Mouse (Mus musculus) gonadal fat pad, adult 2 months (tissue): Measurements from ENCODE around the gene Gopc. TPM values are rescaled to one million over a fixed set of nuclear protein-coding genes. Genes with fewer than 3 reads are reported as not detected.
"Not testable (repeated sequence)": the region's sequence is repeated elsewhere in the genome, so short reads cannot be mapped to it uniquely, and the experiment has no call there.

Source experiments
- DNase-seq: peaks from one replicate; pipeline ENCODE4 v3.0.0-alpha.2; 2012; ENCODE audit warnings: low read depth
- polyA plus RNA-seq: library from polyadenylated mRNA; depleted of rRNA; stranded (reverse); fragments of >200 nt; gene quantifications from 2 replicates; pipeline ENCODE4 v1.2.3, GENCODE M21; 2012

Gene Gopc
- polyA plus RNA-seq, 1 experiment: 11.9 TPM

DNA sequence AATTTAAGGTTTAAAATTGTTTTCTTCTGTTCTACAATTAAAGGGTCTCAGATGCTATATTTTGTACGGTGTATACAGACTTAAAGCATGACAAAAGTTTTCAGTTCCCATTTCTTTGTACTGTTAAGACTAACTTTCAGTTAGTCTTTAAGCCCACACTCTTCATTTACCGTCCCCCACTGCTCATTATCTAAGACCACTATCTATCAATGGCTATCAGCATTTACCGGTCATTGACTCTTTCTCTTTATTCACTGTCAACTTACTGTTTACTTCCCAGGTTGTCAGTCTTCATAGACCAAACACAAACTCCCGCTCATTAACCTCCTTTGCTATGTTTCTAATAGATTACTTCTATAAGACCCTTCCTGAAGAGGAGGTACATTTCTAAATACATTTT lies 5.3 kb upstream of the Gopc start:
- no peak for DNase-seq

DNA sequence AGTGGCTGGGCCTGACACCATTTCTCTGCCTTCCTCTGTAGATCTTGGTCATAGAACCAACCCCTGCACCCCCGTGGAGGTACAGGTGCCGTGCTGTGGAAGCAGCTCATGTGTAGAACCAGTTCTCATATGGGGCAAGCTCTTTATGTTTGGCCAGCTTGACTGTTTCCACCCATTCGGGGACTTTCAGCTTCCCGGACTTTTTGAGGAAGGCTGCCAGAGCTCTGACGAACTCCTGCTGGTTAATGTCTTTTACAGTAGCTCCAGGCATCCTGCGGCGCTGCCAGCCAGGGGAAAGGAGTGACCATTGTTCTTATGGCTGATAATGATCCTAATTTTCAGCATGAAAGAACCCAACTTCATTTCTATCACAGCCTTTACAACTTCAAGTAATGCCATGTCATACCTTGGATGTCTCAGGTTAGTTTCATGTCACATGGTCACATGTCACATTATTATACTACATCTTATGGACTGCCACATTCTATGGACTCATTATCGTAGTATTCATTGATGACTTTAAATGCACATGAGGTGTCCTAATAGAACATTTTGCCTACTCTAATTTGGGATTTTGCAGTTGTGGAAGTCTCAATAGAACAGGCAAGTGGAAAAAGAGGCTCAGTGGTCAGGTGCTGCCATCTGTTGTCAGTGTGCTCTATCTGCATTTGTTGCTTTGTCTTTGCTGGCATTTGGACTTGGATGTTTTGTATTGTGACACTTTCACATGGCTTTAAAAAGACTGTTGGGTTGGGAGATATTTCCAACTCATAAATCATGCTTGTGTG lies 3.1 kb upstream of the Gopc start:
- DNase-seq: peak; percentile 41

DNA sequence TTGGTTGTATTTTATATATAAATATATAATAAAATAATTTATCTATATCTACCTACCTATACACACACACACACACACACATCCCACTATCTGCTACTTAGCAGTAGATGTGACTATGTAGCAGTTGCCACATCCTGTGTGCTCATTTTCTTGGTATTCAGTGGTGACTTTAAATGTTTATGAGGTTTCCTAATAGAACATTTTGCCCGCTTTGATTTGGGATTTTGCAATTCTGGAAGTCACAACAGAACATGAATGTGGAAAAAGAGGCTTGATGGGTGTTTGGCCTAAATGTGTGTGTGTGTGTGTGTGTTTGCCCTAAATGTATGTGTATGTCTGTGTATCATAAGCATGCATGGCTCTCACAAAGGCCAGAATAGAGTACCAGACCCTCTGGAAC lies 1.6 kb upstream of the Gopc start:
- DNase-seq: no peak

DNA sequence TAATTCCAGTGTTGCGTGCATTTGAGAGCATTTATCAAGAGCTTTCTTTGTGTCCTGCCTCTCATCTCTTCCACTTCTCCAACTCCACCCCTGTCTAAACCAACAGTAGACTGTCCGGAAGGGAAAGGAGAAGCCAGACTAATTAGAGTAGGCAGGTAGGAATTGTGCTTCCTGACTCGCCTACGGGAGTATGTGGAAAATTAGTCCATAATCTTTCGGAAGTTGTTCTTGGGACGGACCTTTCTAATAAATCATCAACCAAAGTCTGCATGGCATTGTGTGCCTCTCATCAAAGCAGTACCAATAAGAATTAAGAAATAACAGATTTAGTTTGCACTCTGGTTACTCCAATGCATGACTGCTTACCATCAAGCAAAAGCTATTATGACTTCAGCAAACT lies 1.1 kb upstream of the Gopc start:
- DNase-seq: peak; percentile 88

DNA sequence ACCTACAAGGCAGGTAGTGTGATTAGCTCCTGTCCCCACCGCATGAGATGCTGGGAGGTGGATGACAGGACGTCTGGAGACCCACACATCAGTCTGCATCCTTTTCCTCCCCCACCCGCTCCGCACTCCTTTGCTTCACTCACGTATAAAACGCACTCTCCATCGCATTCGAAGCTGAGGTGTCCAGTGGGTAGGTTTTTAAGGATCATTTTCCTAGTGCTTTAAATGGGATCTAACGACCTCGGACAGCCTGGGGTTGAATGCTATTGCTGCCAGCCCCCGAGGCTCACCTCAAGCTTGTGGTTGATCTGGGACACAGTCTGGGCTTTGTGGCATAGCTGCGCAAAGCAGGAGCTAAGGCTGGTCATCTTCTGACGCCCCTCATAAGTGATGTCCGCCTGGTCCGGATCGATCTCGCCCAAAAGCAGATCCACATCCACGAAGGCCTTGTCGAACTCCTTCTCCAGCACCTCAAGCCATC lies 563 bp downstream of the Gopc start:
- DNase-seq: no peak

DNA sequence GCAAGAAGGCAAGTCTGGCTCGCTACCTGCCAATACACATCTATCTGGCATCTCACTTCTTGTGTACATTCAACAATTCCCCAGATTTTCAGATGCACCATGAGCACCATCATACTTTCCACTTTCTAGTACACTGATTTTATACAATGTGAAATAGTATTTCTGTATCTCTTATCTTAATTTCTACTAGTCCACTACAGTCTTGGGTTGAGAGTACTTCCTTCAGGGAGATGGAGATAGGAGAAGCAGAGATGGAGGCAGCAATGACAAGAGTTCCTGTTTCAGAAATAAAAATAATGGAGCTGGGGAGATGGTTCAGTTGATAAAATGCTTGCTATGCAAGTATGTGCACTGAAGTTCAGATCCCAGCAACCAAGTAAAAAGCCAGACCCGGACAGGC lies 4.1 kb downstream of the Gopc start:
- no peak for DNase-seq

DNA sequence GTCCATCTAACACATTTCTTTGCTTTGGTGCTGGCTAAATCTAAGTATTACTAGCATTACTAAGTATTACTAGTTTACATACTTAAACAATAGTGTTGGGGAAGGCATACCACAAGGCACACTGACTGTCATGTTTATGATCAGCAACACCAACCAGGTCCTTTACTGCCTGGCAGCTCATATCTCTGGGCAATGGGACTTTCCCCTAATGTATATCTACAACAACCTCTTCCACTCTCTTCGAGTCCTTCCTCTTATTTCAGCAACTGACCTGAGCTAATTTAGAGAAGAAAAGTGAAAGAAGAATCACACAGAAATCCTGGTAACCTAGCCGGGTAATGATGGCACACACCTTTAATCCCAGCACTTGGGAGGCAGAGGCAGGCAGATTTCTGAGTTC lies 5.5 kb downstream of the Gopc start:
- no peak for DNase-seq

DNA sequence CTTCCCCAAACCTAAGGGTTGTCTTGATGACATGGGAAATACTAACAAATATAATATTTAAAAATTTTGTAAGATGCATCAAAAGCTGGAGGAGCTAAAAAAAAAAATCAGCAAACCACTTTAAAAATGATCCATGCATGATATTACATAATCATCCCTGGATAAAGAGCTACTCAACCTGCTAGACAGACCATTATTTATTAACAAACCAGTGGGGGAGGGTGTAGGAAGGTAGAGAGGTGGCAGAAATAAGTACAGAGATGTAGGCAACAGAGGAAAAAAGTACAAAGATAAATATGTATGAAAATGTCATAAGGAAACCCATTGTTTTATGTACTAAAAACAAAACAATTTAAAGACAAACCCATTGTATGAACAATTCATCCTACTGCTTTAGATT lies 7.3 kb downstream of the Gopc start:
- no peak for DNase-seq

GRCm38 (mm10) chr10:52373834-52374233 lies 8.1 kb downstream of the Gopc start:
- DNase-seq: no peak

GRCm38 (mm10) chr10:52368376-52368775 lies 13.5 kb downstream of the Gopc start:
- no peak for DNase-seq

GRCm38 (mm10) chr10:52360862-52361609 lies 20.9 kb downstream of the Gopc start:
- DNase-seq: no peak

GRCm38 (mm10) chr10:52360241-52360735 lies 21.6 kb downstream of the Gopc start:
- no peak for DNase-seq

DNA sequence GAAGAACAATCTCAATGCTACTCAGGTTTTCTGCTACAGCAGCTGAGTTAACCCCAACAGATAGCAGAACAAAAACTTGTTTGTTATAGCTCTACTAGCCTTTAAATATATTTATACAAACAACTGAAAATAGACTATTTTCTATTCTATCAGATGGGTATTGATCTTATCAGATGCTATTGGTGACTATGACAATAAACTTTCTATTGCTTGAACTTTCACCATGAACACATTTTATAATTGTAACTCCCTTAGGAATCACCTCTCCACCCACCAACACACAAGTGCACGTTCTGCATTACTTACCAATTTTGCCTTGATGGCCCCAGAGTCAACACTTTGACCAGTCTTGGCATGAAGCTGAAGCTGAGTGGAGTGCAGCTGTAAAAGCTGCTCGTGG lies 23.5 kb downstream of the Gopc start, which contains the start of gene Gm26741:
TSS of gene Gm26741 (plus strand) at position 301 of the 400 bp plus-strand sequence.
- no peak for DNase-seq

DNA sequence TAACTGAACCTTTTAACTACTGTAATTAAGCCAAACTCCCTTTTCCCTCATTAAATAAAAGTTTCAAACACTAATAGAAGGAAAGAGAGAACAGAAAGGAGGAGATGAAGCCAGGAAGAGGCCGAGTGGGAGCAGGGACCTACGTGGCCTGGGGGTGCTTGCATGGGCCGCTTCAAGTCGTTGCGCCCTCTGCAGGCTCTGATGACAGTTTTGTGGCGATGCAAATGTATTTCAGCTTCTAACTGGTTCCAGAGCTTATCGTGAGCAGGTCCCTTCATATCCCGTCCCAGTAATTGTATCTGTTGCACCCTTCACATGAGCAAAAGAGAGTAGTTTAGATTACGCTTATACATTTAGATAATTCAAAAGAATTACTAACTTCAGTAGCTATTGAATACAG lies 28.7 kb downstream of the Gopc start:
- no peak for DNase-seq

DNA sequence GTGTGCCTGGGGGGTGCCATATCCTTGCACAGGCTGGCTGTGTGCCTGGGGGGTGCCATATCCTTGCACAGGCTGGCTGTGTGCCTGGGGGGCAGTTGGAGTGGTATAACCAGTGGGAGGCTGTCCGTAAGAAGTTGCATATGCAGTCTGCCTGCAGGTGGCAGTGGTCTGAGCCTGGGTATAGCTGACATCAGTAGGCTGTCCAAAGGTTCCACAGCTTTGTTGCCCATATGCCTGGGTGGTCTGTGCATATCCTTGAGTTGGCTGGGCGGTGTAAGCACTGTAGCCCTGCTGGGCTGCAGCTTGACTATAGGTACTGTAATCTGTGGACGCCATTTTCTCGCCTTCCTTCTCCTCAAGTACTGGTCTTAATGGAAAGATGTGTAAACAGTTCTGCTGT lies 38.6 kb downstream of the Gopc start:
- DNase-seq: not testable (repeated sequence)

DNA sequence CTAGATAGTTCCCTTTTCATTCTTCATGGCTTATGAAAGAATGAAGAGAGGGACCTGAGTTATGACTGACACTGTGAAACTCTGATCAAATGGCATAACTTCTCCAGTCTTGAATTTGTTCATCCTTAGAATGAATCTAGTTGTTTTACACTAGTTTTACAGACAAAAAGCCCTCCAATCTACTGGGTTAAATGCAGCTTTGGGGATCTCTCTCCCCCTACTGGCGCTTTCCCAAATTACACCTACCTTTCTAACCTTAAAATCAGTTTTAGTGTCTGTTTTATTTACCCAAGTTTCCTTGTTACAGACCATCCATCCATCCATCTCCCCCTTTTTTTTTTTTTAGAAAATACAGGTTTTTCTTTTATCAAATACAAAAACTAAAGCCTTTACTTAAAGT lies 50.9 kb downstream of the Gopc start:
- no peak for DNase-seq

DNA sequence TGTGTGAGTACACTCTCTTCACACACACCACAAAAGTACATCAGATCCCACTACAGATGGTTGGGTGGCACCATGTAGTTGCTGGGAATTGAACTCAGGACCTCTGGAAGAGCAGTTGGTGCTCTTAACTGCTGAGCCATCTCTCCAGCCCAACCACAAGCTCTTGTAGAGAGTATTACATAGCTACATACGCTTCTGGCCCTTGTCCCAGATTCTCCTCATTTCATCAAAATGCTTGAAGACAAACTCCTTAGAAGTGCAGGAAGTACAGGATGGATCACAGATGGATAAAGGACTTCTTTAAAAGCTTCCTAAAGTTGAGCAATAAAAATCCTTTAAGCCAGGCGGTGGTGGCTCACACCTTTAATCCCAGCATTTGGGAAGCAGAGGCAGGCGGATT lies 60.0 kb downstream of the Gopc start:
- peak; percentile 61 for DNase-seq

GRCm38 (mm10) chr10:52319506-52320286 lies 62.2 kb downstream of the Gopc start:
- no peak for DNase-seq

GRCm38 (mm10) chr10:52309196-52309595 lies 72.7 kb downstream of the Gopc start:
- DNase-seq: no peak

GRCm38 (mm10) chr10:52304574-52304973 lies 77.3 kb downstream of the Gopc start:
- DNase-seq: no peak

GRCm38 (mm10) chr10:52302271-52302670 lies 79.7 kb downstream of the Gopc start:
- DNase-seq: no peak

DNA sequence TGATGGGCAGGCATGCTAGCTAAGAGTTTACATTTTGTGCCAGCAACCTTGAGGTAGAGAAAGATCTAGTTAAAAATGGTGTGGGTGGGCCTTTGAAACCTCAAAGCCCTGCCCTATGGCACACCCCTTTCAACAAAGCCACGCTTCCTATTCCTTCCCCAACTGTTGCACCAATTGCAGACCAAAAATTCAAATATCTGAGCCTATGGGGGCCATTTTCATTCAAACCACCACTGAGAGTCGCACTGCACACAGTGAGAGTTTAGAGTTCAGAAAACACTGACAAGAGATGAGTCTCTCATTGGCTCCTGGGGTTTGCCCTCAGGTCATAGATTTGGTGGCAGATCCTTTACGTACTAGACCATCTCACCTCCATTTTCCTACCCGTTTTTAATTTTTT lies 80.2 kb downstream of the Gopc start:
- no peak for DNase-seq
